Mouse (Mus musculus) lung, postnatal 0 days (tissue): ENCODE data around the gene Nostrin.

Experiments
- CTCF ChIP-seq: IDR thresholded peaks from 2 replicates; pipeline ENCODE4 v1.5.1; 2016; ENCODE audit warnings: antibody characterized with exemption, mild to moderate bottlenecking
- EP300 ChIP-seq: IDR thresholded peaks from 2 replicates; pipeline ENCODE4 v1.6.1; 2016; ENCODE audit warnings: antibody characterized with exemption, mild to moderate bottlenecking, control low read depth

DNA sequence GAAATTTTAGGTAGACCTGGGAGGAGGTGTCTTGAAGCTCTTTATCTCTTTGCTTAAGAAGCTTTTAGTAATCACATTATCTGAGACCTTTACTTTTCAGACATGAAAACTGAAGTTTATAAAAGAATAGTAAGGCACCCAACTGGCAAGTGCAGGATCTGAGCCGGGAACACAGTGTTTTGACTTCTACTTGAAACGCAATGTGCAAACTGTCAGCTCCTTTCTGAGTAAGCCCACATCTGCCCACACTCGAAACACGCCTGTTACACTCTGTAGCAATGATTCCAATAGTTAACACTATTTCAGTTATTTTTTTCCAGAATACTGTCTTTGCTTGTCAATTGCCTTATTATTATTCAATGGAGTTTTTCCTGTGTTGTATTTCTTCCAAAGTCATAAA, 38.8 kb upstream of the Nostrin start:
- no peak for TF ChIP-seq EP300
- no peak for TF ChIP-seq CTCF
